Mouse (Mus musculus) lung, postnatal 36 days (tissue): ENCODE results near the gene Tle4.
A peak's percentile ranks its signal among the peaks of the same experiment; 100 is the strongest.

ENCODE experiments used
- DNase-seq: peaks from one replicate; pipeline ENCODE4 v3.0.0; 2022; ENCODE audit warnings: mixed read lengths

Gene Tle4

GRCm38 (mm10) chr19:14588221-14589123, 9.4 kb downstream of the Tle4 start:
- peak; percentile 37 for DNase-seq

DNA sequence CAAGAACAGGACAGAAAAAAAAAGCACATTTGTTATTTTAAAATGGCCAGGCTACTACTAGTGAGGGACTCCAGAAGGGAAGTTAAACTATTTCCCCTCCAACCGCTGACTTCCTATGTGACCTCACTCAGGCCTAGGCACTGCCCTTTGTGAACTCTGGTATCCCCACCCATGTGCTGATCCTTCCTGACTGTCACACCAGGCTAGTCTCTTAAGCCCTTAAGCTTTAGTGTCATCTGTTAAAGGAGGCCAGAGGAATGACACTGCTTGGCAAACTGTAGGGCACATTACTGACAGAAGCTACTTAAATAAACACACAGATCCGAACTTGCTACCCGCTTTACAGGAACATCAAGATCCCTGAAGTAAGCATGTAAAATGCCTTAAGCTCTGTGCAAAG, 11.7 kb downstream of the Tle4 start:
- DNase-seq: peak; percentile 72

DNA sequence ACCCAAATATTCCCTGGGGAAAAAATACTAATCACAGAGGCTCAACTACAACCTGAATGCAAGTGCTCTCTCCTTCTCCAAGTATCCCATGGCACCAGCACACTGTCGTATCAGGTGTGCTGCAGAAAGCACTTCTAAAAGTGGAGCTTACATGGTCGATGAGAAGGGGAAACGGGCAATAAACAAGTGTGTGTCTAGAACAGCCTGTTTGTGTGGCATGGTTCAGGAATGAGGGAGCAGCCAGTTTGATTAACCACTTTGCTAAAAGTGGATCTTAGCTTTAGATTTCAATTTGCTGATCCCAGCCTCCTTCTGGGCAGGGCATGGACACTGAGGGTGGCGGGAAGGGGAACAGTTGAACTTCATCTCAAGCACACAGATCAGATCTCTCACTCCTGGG, 12.1 kb downstream of the Tle4 start:
- no peak for DNase-seq

GRCm38 (mm10) chr19:14585235-14585634, 12.6 kb downstream of the Tle4 start:
- DNase-seq: no peak

DNA sequence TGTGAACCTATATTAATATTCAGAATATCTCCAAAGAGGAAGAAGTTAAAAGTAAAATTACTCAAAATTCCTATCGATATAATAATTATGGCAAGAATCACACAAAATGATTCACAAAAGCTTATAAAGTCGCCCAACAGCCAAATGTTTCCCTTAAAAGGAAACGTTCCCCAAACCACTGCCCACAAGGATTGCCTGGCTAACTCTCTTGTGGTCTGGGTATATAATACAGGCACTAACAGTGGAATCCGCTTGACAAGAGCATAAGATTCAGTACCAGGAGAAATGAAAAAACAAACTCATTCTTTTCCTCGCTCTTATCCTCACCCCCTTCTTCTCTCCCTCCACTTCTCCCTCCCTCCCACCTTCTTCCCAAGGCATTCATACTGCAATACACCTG, 19.2 kb downstream of the Tle4 start:
- no peak for DNase-seq

- no peak for DNase-seq
Measured at GRCm38 (mm10) chr19:14578016-14578415, 19.8 kb downstream of the Tle4 start.

DNA sequence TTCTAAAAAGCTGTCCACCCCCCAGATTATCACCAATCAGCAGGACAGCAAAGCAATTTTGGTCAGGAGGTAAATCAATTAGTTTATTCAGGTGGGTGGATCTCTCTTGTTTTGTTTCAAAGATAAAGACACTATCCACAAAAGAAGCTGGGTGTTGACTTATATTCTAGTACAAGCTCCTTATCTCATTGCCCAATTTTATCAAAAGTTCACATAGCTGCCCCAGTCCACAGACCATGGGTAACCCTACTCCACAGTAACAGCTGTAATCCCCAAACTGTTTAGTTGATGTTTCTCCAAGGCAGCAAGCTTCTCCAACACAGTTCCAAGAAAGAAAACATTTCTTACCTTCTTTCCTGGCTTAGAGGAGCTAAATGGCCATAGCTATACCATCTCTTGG, 21.5 kb downstream of the Tle4 start:
- DNase-seq: no peak

- DNase-seq: no peak
Measured at GRCm38 (mm10) chr19:14568879-14569278, 29.0 kb downstream of the Tle4 start.

DNA sequence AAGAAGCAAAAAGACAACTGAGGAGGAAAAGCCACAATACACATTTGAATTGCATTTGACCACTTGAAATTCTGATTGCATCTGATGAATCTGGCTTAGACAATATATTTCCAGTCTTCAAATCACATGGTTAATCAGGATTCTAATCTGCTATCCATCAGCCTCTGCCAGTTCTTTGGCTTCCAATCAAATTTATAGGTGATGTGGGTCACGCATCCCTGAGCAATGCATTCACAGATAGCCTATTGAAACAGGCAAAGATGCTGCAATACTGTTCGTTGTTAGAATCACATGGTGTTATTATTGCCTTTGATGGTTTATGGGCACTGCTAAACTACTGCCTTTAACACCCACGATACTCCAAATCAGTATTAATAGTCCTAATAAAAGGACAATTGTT, 30.8 kb downstream of the Tle4 start:
- no peak for DNase-seq

DNA sequence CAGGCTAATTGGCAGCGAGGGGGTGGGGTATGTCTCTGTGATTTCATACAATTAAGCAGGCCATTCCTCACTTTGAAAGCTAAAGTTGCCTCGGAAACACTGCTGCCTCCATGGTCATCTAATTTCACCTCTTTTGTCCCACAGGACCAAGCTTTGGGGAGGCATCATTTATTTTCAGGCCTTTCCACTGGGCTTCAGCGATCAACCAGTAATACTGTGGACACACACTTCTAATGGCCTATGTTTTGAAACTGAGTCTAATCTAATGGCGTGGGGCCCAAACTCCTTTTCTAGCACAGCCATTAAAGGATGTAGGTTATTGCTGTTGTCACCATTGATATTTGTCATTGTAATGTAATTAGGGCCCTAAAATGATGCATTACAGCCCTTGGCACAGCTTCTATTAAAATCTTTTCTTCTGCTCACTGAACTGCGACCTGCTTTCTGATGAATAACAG, 31.3 kb downstream of the Tle4 start:
- DNase-seq: no peak

GRCm38 (mm10) chr19:14565424-14566069, 32.3 kb downstream of the Tle4 start:
- DNase-seq: no peak

DNA sequence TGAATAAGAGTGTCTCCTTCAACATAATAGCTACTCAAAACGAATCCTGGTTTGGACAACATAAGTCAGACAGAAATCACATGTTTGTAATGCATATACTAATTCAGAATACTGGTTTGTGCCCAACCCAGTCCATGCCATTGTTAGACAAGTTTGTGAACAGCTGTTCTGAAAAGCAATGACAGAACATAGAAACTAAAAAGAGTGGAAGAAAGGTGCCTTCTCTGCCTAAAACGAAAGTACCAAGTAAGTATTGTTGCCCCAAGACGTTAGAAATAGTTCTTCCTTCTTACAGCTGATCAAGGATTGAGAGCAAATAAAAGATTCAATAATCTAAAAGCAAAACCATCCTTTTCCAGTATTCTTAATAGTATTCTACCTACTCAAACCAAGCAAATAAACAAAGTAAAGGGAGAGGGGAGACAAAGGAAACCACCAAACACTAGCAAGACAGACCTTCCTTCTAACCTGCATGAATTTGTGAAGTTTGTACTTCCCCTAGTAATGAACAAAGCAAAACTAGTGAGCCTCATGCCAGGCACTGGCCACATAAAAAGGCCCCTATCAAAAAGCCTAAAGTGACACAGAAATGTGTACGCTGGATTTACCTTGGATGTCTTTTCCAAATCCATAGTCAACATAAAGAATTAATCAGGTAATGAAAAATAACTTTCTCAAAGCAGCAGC, 34.4 kb downstream of the Tle4 start:
- no peak for DNase-seq

- peak; percentile 39 for DNase-seq
Measured at GRCm38 (mm10) chr19:14547871-14548270, 50.0 kb downstream of the Tle4 start.

GRCm38 (mm10) chr19:14547133-14547842, 50.6 kb downstream of the Tle4 start:
- no peak for DNase-seq

DNA sequence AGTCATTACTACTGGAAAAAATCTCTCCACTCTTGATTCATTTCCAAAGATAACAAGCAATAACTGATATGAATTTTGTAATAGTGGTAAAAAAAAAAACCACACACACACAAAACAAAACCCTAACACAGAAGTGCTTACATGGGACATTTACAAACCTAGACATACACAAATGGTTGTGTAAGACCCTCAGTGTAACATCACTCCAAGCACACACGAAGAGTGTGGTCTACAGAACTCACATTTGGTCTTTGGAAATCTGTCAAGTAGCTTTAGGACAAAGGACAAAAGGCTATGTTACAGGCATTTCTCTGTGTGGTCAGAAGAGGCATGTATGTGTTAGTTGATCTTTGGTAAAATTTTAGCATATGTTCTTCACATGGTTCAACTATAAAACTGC, 52.4 kb downstream of the Tle4 start:
- no peak for DNase-seq

DNA sequence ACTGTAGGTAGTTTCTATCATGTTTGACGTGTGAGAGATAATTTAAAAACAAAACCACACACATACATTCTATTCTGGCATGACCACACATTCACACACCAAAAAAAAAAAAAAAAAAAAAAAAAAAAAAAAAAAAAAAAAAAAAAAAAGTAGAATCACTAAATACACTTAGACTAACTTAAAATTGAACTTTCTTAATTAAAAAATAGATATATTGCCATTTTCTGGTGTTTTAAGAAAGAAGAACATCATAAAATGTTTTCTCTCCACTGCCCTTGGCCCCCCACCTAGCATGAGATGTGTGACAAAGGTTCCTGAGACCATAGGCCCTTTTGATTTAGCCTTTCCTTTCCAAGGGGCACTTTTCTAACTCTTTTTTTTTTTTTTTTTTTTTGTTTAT, 54.5 kb downstream of the Tle4 start:
- no peak for DNase-seq

DNA sequence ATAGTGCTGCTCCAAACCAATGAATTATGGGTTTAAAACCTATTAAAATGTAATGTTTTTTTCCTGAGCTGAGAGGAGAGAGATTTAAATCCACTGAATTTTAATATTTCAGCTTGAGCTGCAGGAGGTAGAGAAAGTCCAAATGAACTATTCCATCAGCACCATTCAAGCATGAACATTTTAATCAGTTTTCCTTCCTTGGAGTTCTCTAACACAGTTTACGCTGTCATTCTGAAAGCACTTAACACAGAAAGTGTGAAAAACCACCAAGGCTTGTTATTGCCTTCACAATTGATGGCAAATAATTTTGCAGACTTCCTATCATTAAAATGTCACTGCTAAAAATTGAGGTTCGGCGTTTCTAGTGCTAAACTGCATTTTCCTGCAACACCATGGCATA, 57.2 kb downstream of the Tle4 start:
- DNase-seq: no peak

DNA sequence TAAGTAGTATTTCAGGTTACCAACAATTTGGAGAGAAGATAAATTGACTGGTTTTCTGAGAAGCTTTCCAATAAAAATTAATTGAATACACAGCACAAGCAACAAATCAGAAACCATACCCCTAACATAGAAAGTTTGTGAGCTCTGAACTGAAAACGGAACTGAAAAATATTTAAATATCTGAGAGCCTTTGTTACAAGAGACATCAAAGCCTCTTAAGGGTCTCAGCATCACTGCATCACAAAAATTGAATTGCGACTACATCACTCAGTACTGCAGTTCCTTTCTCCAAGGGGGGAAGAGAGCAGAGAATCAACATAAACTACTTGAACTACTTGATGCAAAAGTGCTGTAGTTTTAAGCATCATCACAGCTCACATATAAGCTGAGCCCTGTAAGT, 61.2 kb downstream of the Tle4 start:
- no peak for DNase-seq

DNA sequence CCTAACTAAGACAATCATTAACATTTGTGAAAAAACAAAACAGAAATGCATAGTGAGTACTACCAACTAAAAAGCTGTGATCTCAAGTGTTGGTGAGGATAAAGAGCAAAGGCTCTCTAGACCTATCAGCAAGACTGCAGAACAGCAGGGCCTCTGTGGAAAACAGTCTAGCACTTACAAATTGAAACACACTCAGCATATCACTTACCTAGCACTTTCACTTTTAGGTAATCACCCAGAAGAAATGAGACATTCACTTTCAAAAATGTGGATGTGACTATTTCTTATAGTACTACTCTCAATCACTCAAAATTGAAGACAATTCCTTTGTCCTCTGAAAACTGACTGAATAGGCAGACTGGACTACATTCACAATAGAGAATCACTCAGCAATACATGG, 63.4 kb downstream of the Tle4 start:
- no peak for DNase-seq

- no peak for DNase-seq
Measured at GRCm38 (mm10) chr19:14532861-14533260, 65.0 kb downstream of the Tle4 start.

- DNase-seq: no peak
Measured at GRCm38 (mm10) chr19:14520098-14520802, 77.6 kb downstream of the Tle4 start.

- no peak for DNase-seq
Measured at GRCm38 (mm10) chr19:14519186-14519585, 78.7 kb downstream of the Tle4 start.
